Mouse (Mus musculus) liver, adult 2 months (tissue): Measurements from ENCODE around the gene Nap1l4.

Source experiments
- CTCF ChIP-seq: fragments of 200-500 bp; IDR thresholded peaks from 2 replicates; pipeline ENCODE4 v1.5.1; 2011; ENCODE audit warnings: low read depth, low read length, control low read depth
- POLR2A ChIP-seq: fragments of 200-500 bp; IDR thresholded peaks from 2 replicates; pipeline ENCODE4 v1.6.1; 2011; ENCODE audit warnings: low read length, control low read depth; ENCODE audit not compliant: insufficient read depth; ENCODE audit errors: extremely low read depth

GRCm38 (mm10) chr7:143588006-143588405 is 39.1 kb upstream of the Nap1l4 start:
- TF ChIP-seq POLR2A (no peak), CTCF (no peak)
